ENCODE assay signal across 8 mouse cellular contexts in the genomic region with DNA sequence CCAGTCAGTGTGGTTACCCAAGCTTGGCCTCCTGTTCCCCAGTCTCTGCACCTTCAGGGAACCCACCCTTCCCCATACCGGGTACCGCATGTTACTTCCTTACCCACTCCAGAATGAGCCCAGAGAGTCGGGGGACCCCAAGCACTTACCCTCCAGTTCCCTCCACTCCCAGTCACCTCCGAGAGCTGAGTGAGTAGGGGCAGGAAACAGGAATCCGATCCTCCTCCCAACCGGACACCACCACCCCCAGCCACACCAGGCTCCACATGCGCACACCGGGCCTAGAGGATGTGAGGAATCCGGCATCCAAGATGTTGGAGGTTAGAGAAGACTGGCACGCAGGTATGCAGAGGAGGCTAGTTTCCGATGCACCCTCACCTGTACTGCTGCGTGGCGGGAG. TPM values are rescaled to one million over a fixed set of nuclear protein-coding genes. Genes with fewer than 3 reads are reported as not detected.
DNase-seq lines count a peak whose midpoint lies in the region; ATAC-seq and TF ChIP-seq lines count a peak whose summit lies in the region.

No protein-coding gene starts in this region.

- no peak for ATAC-seq in liver, embryonic 11.5 days (replicated peaks; ENCODE audit: low FRiP score)
- no peak for ATAC-seq in inflammation-experienced regulatory T-cells, adult 6 months
- ATAC-seq in activated CD4-positive, CD25-positive, alpha-beta regulatory T cell, adult 4 months, result no peak

- no peaks in the 10 kb centered on the region for H3K36me3 ChIP-seq in ES-Bruce4 (ENCODE audit: control insufficient read depth, insufficient read depth, low read length, poor library complexity, severe bottlenecking)
- H3K36me3 ChIP-seq in embryonic facial prominence, embryonic 10.5 days (replicated peaks), result no peaks in the 10 kb centered on the region
- H3K36me3 ChIP-seq in hindbrain, embryonic 10.5 days, result no peaks in the 10 kb centered on the region
- no peaks in the 10 kb centered on the region for H3K36me3 ChIP-seq in liver, embryonic 11.5 days (ENCODE audit: control insufficient read depth, insufficient read depth, low read length)

- no peak overlapping the region for H3K27ac ChIP-seq in ES-Bruce4 (ENCODE audit: insufficient read depth, low read length)
- H3K27ac ChIP-seq in embryonic facial prominence, embryonic 10.5 days (replicated peaks), result peak overlapping the region; percentile 51
- no peak overlapping the region; the same call in 1 of the 2 replicates for H3K27ac ChIP-seq in hindbrain, embryonic 10.5 days
- no peak overlapping the region; the same call in 1 of the 2 replicates for H3K27ac ChIP-seq in liver, embryonic 11.5 days (ENCODE audit: low read depth, low read length)

- H3K27me3 ChIP-seq in ES-Bruce4 (ENCODE audit: control insufficient read depth, insufficient read depth, low read length, poor library complexity, severe bottlenecking), result no peaks in the 10 kb centered on the region
- H3K27me3 ChIP-seq in embryonic facial prominence, embryonic 10.5 days (replicated peaks; ENCODE audit: low read depth, poor library complexity, severe bottlenecking), result peaks cover 65% of the 10 kb centered on the region
- peaks cover 63% of the 10 kb centered on the region for H3K27me3 ChIP-seq in hindbrain, embryonic 10.5 days (ENCODE audit: insufficient read depth, poor library complexity, severe bottlenecking)
- H3K27me3 ChIP-seq in liver, embryonic 11.5 days (replicated peaks; ENCODE audit: control insufficient read depth, insufficient read depth, low read length), result peaks cover 50% of the 10 kb centered on the region

- peak overlapping the region; percentile 69 for H3K4me3 ChIP-seq in ES-Bruce4 (ENCODE audit: low read depth, low read length)
- peak overlapping the region; percentile 60 for H3K4me3 ChIP-seq in embryonic facial prominence, embryonic 10.5 days
- peak overlapping the region; percentile 37 for H3K4me3 ChIP-seq in hindbrain, embryonic 10.5 days
- peak overlapping the region; percentile 11 for H3K4me3 ChIP-seq in liver, embryonic 11.5 days (ENCODE audit: low read depth, low read length)

- H3K9ac ChIP-seq in ES-Bruce4 (ENCODE audit: low read depth, poor library complexity, severe bottlenecking), result peak overlapping the region; percentile 21; the same call in 1 of the 2 replicates
- peak overlapping the region; percentile 25; the same call in 1 of the 2 replicates for H3K9ac ChIP-seq in liver, embryonic 11.5 days (ENCODE audit: low read depth, low read length)

- no peak for TF ChIP-seq EP300 in ES-Bruce4 (IDR thresholded peaks at IDR 0.05; ENCODE audit: insufficient read depth, low read depth, low read length)

- no peak for TF ChIP-seq POLR2A in ES-Bruce4 (IDR thresholded peaks at IDR 0.05; ENCODE audit: insufficient read depth, low read length)

- peak overlapping the region; percentile 16; the same call in 1 of the 2 replicates for H3K4me2 ChIP-seq in liver, embryonic 11.5 days

- 20% methylated on average over 13 of the region's 13 CpGs for WGBS in embryonic facial prominence, embryonic 10.5 days
- WGBS in hindbrain, embryonic 10.5 days, result 26% methylated on average over 13 of the region's 13 CpGs
- WGBS in liver, embryonic 11.5 days, result 23% methylated on average over 13 of the region's 13 CpGs

- no peak for TF ChIP-seq CTCF in ES-Bruce4 (IDR thresholded peaks at IDR 0.05; ENCODE audit: low read depth, low read length)

- H3K9me3 ChIP-seq in ES-Bruce4 (replicated peaks; ENCODE audit: control insufficient read depth, insufficient read depth, low read length, poor library complexity, severe bottlenecking), result no peaks in the 10 kb centered on the region
- no peaks in the 10 kb centered on the region for H3K9me3 ChIP-seq in embryonic facial prominence, embryonic 10.5 days
- no peaks in the 10 kb centered on the region for H3K9me3 ChIP-seq in hindbrain, embryonic 10.5 days
- H3K9me3 ChIP-seq in liver, embryonic 11.5 days (ENCODE audit: control insufficient read depth, low read length), result no peaks in the 10 kb centered on the region

- H3K4me1 ChIP-seq in ES-Bruce4 (ENCODE audit: control insufficient read depth, insufficient read depth, low read length), result peaks cover 3% of the 10 kb centered on the region
- peaks cover 41% of the 10 kb centered on the region for H3K4me1 ChIP-seq in embryonic facial prominence, embryonic 10.5 days
- H3K4me1 ChIP-seq in hindbrain, embryonic 10.5 days (replicated peaks), result peaks cover 28% of the 10 kb centered on the region
- peaks cover 7% of the 10 kb centered on the region for H3K4me1 ChIP-seq in liver, embryonic 11.5 days (replicated peaks; ENCODE audit: control insufficient read depth, insufficient read depth, low read length)

- peak; percentile 32 for DNase-seq in embryonic facial prominence, embryonic 10.5 days (ENCODE audit: low spot score)
- no peak for DNase-seq in hindbrain, embryonic 10.5 days (ENCODE audit: low spot score)
- DNase-seq in liver, embryonic 11.5 days (ENCODE audit: low spot score), result no peak
- DNase-seq in testis, postnatal 10 days (ENCODE audit: low spot score), result no peak
- DNase-seq in gastrocnemius, postnatal 25 days, result no peak

RNA-seq across cellular contexts. Expression of a gene that starts 0.6 kb away (rescaled TPM):
- 2.6 and 3.7 TPM in 2 replicates for polyA plus RNA-seq in ES-Bruce4 (2011; ENCODE audit: insufficient read depth, insufficient read length, low read depth, missing spikeins)
- 8.9 and 9.2 TPM in 2 replicates for polyA plus RNA-seq in embryonic facial prominence, embryonic 10.5 days (2016; fragmentation: Nextera tagmentation; extraction: Ambion mirVana)
- 7.9 and 8.6 TPM in 2 replicates for polyA plus RNA-seq in hindbrain, embryonic 10.5 days (2016; fragmentation: Nextera tagmentation; extraction: Ambion mirVana)
- polyA plus RNA-seq in liver, embryonic 11.5 days (2014; fragmentation: Nextera tagmentation; extraction: Ambion mirVana), result 5.8 and 6.8 TPM in 2 replicates
- under 1 TPM in 1 of 3 experiments, not detected in 2; 0.21 TPM for polyA plus RNA-seq in inflammation-experienced regulatory T-cells, adult 6 months (2017; shearing (Covaris generic))
- polyA plus RNA-seq in activated CD4-positive, CD25-positive, alpha-beta regulatory T cell, adult 4 months (2017; shearing (Covaris generic)), result under 1 TPM; 0.10 to 0.28 TPM
- total RNA-seq in gastrocnemius, postnatal 25 days (2021), result 1 to 10 TPM; 8.4 to 9.6 TPM

RNA-seq across cellular contexts. Expression of a gene that starts 11.2 kb away (rescaled TPM):
- 3.4 and 4.6 TPM in 2 replicates for polyA plus RNA-seq in ES-Bruce4 (2011; ENCODE audit: insufficient read depth, insufficient read length, low read depth, missing spikeins)
- polyA plus RNA-seq in embryonic facial prominence, embryonic 10.5 days (2016; fragmentation: Nextera tagmentation; extraction: Ambion mirVana), result 2.4 and 2.7 TPM in 2 replicates
- 2.0 and 2.5 TPM in 2 replicates for polyA plus RNA-seq in hindbrain, embryonic 10.5 days (2016; fragmentation: Nextera tagmentation; extraction: Ambion mirVana)
- 1.4 and 1.7 TPM in 2 replicates for polyA plus RNA-seq in liver, embryonic 11.5 days (2014; fragmentation: Nextera tagmentation; extraction: Ambion mirVana)
- polyA plus RNA-seq in inflammation-experienced regulatory T-cells, adult 6 months (2017; shearing (Covaris generic)), result 1 to 10 TPM; 7.0 to 8.3 (median 7.6) TPM
- 1 to 10 TPM; 7.2 to 7.6 TPM for polyA plus RNA-seq in activated CD4-positive, CD25-positive, alpha-beta regulatory T cell, adult 4 months (2017; shearing (Covaris generic))
- 1 to 10 TPM; 3.8 to 4.6 TPM for total RNA-seq in gastrocnemius, postnatal 25 days (2021)

RNA-seq across cellular contexts. Expression of a gene that starts 18.3 kb away (rescaled TPM):
- polyA plus RNA-seq in ES-Bruce4 (2011; ENCODE audit: insufficient read depth, insufficient read length, low read depth, missing spikeins), result 70.3 and 98.6 TPM in 2 replicates
- polyA plus RNA-seq in embryonic facial prominence, embryonic 10.5 days (2016; fragmentation: Nextera tagmentation; extraction: Ambion mirVana), result 87.7 and 93.0 TPM in 2 replicates
- polyA plus RNA-seq in hindbrain, embryonic 10.5 days (2016; fragmentation: Nextera tagmentation; extraction: Ambion mirVana), result 69.7 and 78.1 TPM in 2 replicates
- polyA plus RNA-seq in liver, embryonic 11.5 days (2014; fragmentation: Nextera tagmentation; extraction: Ambion mirVana), result 94.4 and 97.5 TPM in 2 replicates
- polyA plus RNA-seq in inflammation-experienced regulatory T-cells, adult 6 months (2017; shearing (Covaris generic)), result 10 to 100 TPM; 13.7 to 72.0 (median 38.3) TPM
- 10 to 100 TPM; 42.2 to 48.3 TPM for polyA plus RNA-seq in activated CD4-positive, CD25-positive, alpha-beta regulatory T cell, adult 4 months (2017; shearing (Covaris generic))
- 10 to 100 TPM; 59.6 to 60.4 TPM for total RNA-seq in gastrocnemius, postnatal 25 days (2021)

RNA-seq across cellular contexts. Expression of a gene that starts 29.8 kb away (rescaled TPM):
- not detected in 2 replicates for polyA plus RNA-seq in ES-Bruce4 (2011; ENCODE audit: insufficient read depth, insufficient read length, low read depth, missing spikeins)
- not detected in 2 replicates for polyA plus RNA-seq in embryonic facial prominence, embryonic 10.5 days (2016; fragmentation: Nextera tagmentation; extraction: Ambion mirVana)
- polyA plus RNA-seq in hindbrain, embryonic 10.5 days (2016; fragmentation: Nextera tagmentation; extraction: Ambion mirVana), result not detected in 2 replicates
- polyA plus RNA-seq in liver, embryonic 11.5 days (2014; fragmentation: Nextera tagmentation; extraction: Ambion mirVana), result not detected in 2 replicates
- not detected for polyA plus RNA-seq in inflammation-experienced regulatory T-cells, adult 6 months (2017; shearing (Covaris generic))
- not detected for polyA plus RNA-seq in activated CD4-positive, CD25-positive, alpha-beta regulatory T cell, adult 4 months (2017; shearing (Covaris generic))
- total RNA-seq in gastrocnemius, postnatal 25 days (2021), result not detected

RNA-seq across cellular contexts. Expression of a gene that starts 51.6 kb away (rescaled TPM):
- 79.6 and 85.3 TPM in 2 replicates for polyA plus RNA-seq in ES-Bruce4 (2011; ENCODE audit: insufficient read depth, insufficient read length, low read depth, missing spikeins)
- polyA plus RNA-seq in embryonic facial prominence, embryonic 10.5 days (2016; fragmentation: Nextera tagmentation; extraction: Ambion mirVana), result 70.1 and 71.9 TPM in 2 replicates
- polyA plus RNA-seq in hindbrain, embryonic 10.5 days (2016; fragmentation: Nextera tagmentation; extraction: Ambion mirVana), result 40.6 and 57.3 TPM in 2 replicates
- polyA plus RNA-seq in liver, embryonic 11.5 days (2014; fragmentation: Nextera tagmentation; extraction: Ambion mirVana), result 60.2 and 64.9 TPM in 2 replicates
- 10 to 100 TPM; 22.0 to 29.0 (median 24.8) TPM for polyA plus RNA-seq in inflammation-experienced regulatory T-cells, adult 6 months (2017; shearing (Covaris generic))
- 10 to 100 TPM; 20.4 to 26.3 TPM for polyA plus RNA-seq in activated CD4-positive, CD25-positive, alpha-beta regulatory T cell, adult 4 months (2017; shearing (Covaris generic))
- 1 to 10 TPM; 6.7 to 7.0 TPM for total RNA-seq in gastrocnemius, postnatal 25 days (2021)

Comparison
In these comparisons a context has a peak if more than half of its experiments do, and no peak if none do; other contexts are left out.
1. H3K4me3 ChIP-seq: peak in every context shown above with its lines; median percentile 69 in ES-Bruce4; 60 in embryonic facial prominence, embryonic 10.5 days; 37 in hindbrain, embryonic 10.5 days; 11 in liver, embryonic 11.5 days.